ENCODE assay signal across 30 mouse cellular contexts in the genomic region with DNA sequence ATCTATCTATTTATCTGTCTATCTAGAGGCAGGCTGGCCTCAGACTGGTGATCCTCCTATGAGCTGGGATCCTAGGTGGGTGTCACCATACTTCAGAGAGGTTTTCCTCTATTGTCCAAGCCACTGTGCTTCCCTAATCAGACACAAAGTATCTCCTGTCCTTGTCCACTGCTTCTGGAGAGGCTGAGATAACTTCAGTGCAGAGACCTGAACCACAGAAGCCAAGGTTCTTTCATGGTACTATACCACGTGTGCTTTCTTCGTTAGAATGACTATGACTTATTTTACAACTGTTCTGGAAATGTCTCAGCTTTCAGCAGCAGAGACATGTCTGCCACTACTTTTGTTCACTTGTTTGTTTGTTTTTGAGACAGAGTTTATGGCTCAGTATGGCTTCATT. TPM values are rescaled to one million over a fixed set of nuclear protein-coding genes. Genes with fewer than 3 reads are reported as not detected.
A peak's percentile ranks its signal among the peaks of the same experiment; 100 is the strongest.
DNase-seq lines count a peak whose midpoint lies in the region; ATAC-seq lines count a peak whose summit lies in the region.
"Had no signal": no experiment of that assay in that cellular context is flagged by ENCODE, and none has a peak within 500 bp of the region (broad histone marks: within the 10 kb centered on the region; RNA-seq: fewer than 3 reads in every experiment).

No protein-coding gene starts in this region.

- no peaks in the 10 kb centered on the region for H3K27me3 ChIP-seq in liver, embryonic 12.5 days (replicated peaks)
- H3K27me3 ChIP-seq in liver, embryonic 15.5 days, result no peaks in the 10 kb centered on the region
- H3K27me3 ChIP-seq: embryonic facial prominence, embryonic 13.5 days; forebrain, embryonic 13.5 days; heart, embryonic 12.5 days; heart, embryonic 15.5 days had no signal

- peaks cover 55% of the 10 kb centered on the region for H3K4me1 ChIP-seq in liver, embryonic 12.5 days
- peaks cover 46% of the 10 kb centered on the region for H3K4me1 ChIP-seq in liver, embryonic 15.5 days (replicated peaks)
- H3K4me1 ChIP-seq: heart, embryonic 15.5 days had no signal

- intact Hi-C loops in heart, postnatal 36 days (cut with DNase I), result no loop called here

- no peak for DNase-seq in heart, postnatal 36 days
- DNase-seq in testis, postnatal 10 days (ENCODE audit: low spot score), result no peak
- DNase-seq in adrenal gland, postnatal 4 days (ENCODE audit: low spot score in 2 of 2), result no peak
- DNase-seq: adrenal gland, postnatal 10 days; adrenal gland, postnatal 36 days; cerebellum, adult 11 months; cerebellum, adult 2 months; cerebellum, adult 9-11 months; cerebellum, postnatal 25 days; embryo, embryonic 11 days; gastrocnemius, postnatal 25 days; heart, adult 18-20 months; heart, postnatal 10 days; heart, postnatal 4 days had no signal

- 37% methylated on average over 2 of the region's 2 CpGs for WGBS in liver, embryonic 12.5 days (ENCODE audit: insufficient replicate concordance)
- WGBS in liver, embryonic 15.5 days (ENCODE audit: insufficient replicate concordance), result 21% methylated on average over 2 of the region's 2 CpGs

- ATAC-seq in common myeloid progenitor, adult 5-6 weeks (replicated peaks; ENCODE audit: low read depth, poor library complexity, severe bottlenecking), result peak; percentile 64; the same call in 1 of the 2 replicates
- ATAC-seq in liver, embryonic 12.5 days, result peak; percentile 60
- peak; percentile 41; the same call in 1 of the 2 replicates for ATAC-seq in liver, embryonic 15.5 days (ENCODE audit: insufficient read depth)
- ATAC-seq in megakaryocyte progenitor cell, adult 5-6 weeks (replicated peaks; ENCODE audit: poor library complexity), result peak; percentile 82
- no peak for ATAC-seq in activated CD4-positive, CD25-positive, alpha-beta regulatory T cell, adult 4 months
- ATAC-seq: CD4-positive, CD25-positive, alpha-beta regulatory T cell, adult 4 months; forebrain, embryonic 13.5 days; hindbrain, postnatal 0 days had no signal

- no peak overlapping the region for H3K4me3 ChIP-seq in liver, embryonic 12.5 days
- no peak overlapping the region for H3K4me3 ChIP-seq in liver, embryonic 15.5 days (replicated peaks)
- H3K4me3 ChIP-seq: embryonic facial prominence, embryonic 10.5 days; embryonic facial prominence, embryonic 13.5 days; erythroblast, embryonic 14.5 days; forebrain, embryonic 10.5 days; forebrain, embryonic 13.5 days; heart, embryonic 12.5 days; heart, embryonic 15.5 days had no signal

- H3K9ac ChIP-seq in liver, embryonic 12.5 days, result peak overlapping the region; percentile 14; the same call in 1 of the 2 replicates
- H3K9ac ChIP-seq in liver, embryonic 15.5 days, result no peak overlapping the region
- H3K9ac ChIP-seq: embryonic facial prominence, embryonic 13.5 days; forebrain, embryonic 13.5 days; heart, embryonic 12.5 days; heart, embryonic 15.5 days; hindbrain, embryonic 14.5 days had no signal

- no peaks in the 10 kb centered on the region for H3K9me3 ChIP-seq in liver, embryonic 12.5 days (replicated peaks)
- H3K9me3 ChIP-seq in liver, embryonic 15.5 days (replicated peaks), result no peaks in the 10 kb centered on the region
- H3K9me3 ChIP-seq: embryonic facial prominence, embryonic 10.5 days; embryonic facial prominence, embryonic 13.5 days; forebrain, embryonic 10.5 days; forebrain, embryonic 13.5 days; heart, embryonic 12.5 days; heart, embryonic 15.5 days had no signal

- H3K4me2 ChIP-seq in liver, embryonic 12.5 days, result no peak overlapping the region
- H3K4me2 ChIP-seq in liver, embryonic 15.5 days, result no peak overlapping the region
- H3K4me2 ChIP-seq: embryonic facial prominence, embryonic 13.5 days; forebrain, embryonic 13.5 days; heart, embryonic 12.5 days; heart, embryonic 15.5 days; hindbrain, embryonic 14.5 days had no signal

- peak overlapping the region; percentile 37 for H3K27ac ChIP-seq in liver, embryonic 12.5 days
- 0 out of 2 replicates have a peak overlapping the region, but pooled peaks have one; percentile 10 for H3K27ac ChIP-seq in liver, embryonic 15.5 days (replicated peaks)
- H3K27ac ChIP-seq: embryonic facial prominence, embryonic 10.5 days; embryonic facial prominence, embryonic 13.5 days; forebrain, embryonic 13.5 days; heart, embryonic 15.5 days; hindbrain, embryonic 14.5 days; hindbrain, postnatal 0 days had no signal

- H3K36me3 ChIP-seq in liver, embryonic 12.5 days, result no peaks in the 10 kb centered on the region
- H3K36me3 ChIP-seq in liver, embryonic 15.5 days (replicated peaks), result no peaks in the 10 kb centered on the region
- H3K36me3 ChIP-seq: embryonic facial prominence, embryonic 10.5 days; embryonic facial prominence, embryonic 13.5 days; forebrain, embryonic 10.5 days; heart, embryonic 12.5 days; heart, embryonic 15.5 days had no signal

RNA-seq across cellular contexts. Expression of a gene that starts 22.2 kb away (rescaled TPM):
- total RNA-seq in common myeloid progenitor, adult 5-6 weeks (2017), result 0.09 TPM in 1 of 2 replicates, not detected in the other
- polyA plus RNA-seq in liver, embryonic 12.5 days (2016; fragmentation: Nextera tagmentation; extraction: Ambion mirVana), result 0.67 and 0.74 TPM in 2 replicates
- 1.5 and 1.7 TPM in 2 replicates for polyA plus RNA-seq in liver, embryonic 15.5 days (2015; fragmentation: Nextera tagmentation; extraction: Ambion mirVana)
- total RNA-seq in megakaryocyte progenitor cell, adult 5-6 weeks (2015), result not detected in 2 replicates
- total RNA-seq in megakaryocyte progenitor cell, adult 5-6 weeks (2017), result not detected in 2 replicates
- 10 to 100 TPM in 1 of 2 experiments, 1 to 10 TPM in 1; 6.3 to 13.9 TPM for total RNA-seq in heart, postnatal 36 days (2021)
- polyA plus RNA-seq in activated CD4-positive, CD25-positive, alpha-beta regulatory T cell, adult 4 months (2017; shearing (Covaris generic)), result not detected
- total RNA-seq in adrenal gland, postnatal 4 days (2021), result 10 to 100 TPM in 1 of 2 experiments, 1 to 10 TPM in 1; 6.5 to 23.4 TPM
- polyA plus RNA-seq: C2C12; CD4-positive, CD25-positive, alpha-beta regulatory T cell, adult 4 months had no signal

RNA-seq across cellular contexts. Expression of a gene that starts 44.1 kb away (rescaled TPM):
- 27.3 and 29.0 TPM in 2 replicates for total RNA-seq in common myeloid progenitor, adult 5-6 weeks (2017)
- polyA plus RNA-seq in liver, embryonic 12.5 days (2016; fragmentation: Nextera tagmentation; extraction: Ambion mirVana), result 20.7 and 23.8 TPM in 2 replicates
- 16.8 and 18.2 TPM in 2 replicates for polyA plus RNA-seq in liver, embryonic 15.5 days (2015; fragmentation: Nextera tagmentation; extraction: Ambion mirVana)
- total RNA-seq in megakaryocyte progenitor cell, adult 5-6 weeks (2015), result 21.3 and 31.6 TPM in 2 replicates
- total RNA-seq in megakaryocyte progenitor cell, adult 5-6 weeks (2017), result 8.9 and 15.1 TPM in 2 replicates
- 10 to 100 TPM; 30.3 to 31.9 TPM for total RNA-seq in heart, postnatal 36 days (2021)
- 10 to 100 TPM in 1 of 2 experiments, 1 to 10 TPM in 1; 9.2 to 14.0 TPM for polyA plus RNA-seq in activated CD4-positive, CD25-positive, alpha-beta regulatory T cell, adult 4 months (2017; shearing (Covaris generic))
- total RNA-seq in adrenal gland, postnatal 4 days (2021), result 10 to 100 TPM; 18.6 TPM

RNA-seq across cellular contexts. Expression of a gene that starts 44.2 kb away (rescaled TPM):
- total RNA-seq in common myeloid progenitor, adult 5-6 weeks (2017), result 34.4 and 40.3 TPM in 2 replicates
- polyA plus RNA-seq in liver, embryonic 12.5 days (2016; fragmentation: Nextera tagmentation; extraction: Ambion mirVana), result 19.8 and 20.6 TPM in 2 replicates
- polyA plus RNA-seq in liver, embryonic 15.5 days (2015; fragmentation: Nextera tagmentation; extraction: Ambion mirVana), result 11.8 and 13.2 TPM in 2 replicates
- 13.6 and 21.3 TPM in 2 replicates for total RNA-seq in megakaryocyte progenitor cell, adult 5-6 weeks (2015)
- 33.9 and 35.8 TPM in 2 replicates for total RNA-seq in megakaryocyte progenitor cell, adult 5-6 weeks (2017)
- total RNA-seq in heart, postnatal 36 days (2021), result 10 to 100 TPM; 47.4 to 53.7 TPM
- 1 to 10 TPM; 2.4 to 3.7 TPM for polyA plus RNA-seq in activated CD4-positive, CD25-positive, alpha-beta regulatory T cell, adult 4 months (2017; shearing (Covaris generic))
- 10 to 100 TPM; 21.3 to 22.3 TPM for total RNA-seq in adrenal gland, postnatal 4 days (2021)
